Mouse (Mus musculus): ENCODE data around the gene Gpr12. TPM values are rescaled to one million over a fixed set of nuclear protein-coding genes. Genes with fewer than 3 reads are reported as not detected.
A peak's percentile ranks its signal among the peaks of the same experiment; 100 is the strongest.
"Not testable (repeated sequence)": the region's sequence is repeated elsewhere in the genome, so short reads cannot be mapped to it uniquely, and the experiment has no call there.

The Gpr12 gene
- total RNA-seq (2015), result not detected in 2 replicates
- not detected in 2 replicates for total RNA-seq (2017)

DNA sequence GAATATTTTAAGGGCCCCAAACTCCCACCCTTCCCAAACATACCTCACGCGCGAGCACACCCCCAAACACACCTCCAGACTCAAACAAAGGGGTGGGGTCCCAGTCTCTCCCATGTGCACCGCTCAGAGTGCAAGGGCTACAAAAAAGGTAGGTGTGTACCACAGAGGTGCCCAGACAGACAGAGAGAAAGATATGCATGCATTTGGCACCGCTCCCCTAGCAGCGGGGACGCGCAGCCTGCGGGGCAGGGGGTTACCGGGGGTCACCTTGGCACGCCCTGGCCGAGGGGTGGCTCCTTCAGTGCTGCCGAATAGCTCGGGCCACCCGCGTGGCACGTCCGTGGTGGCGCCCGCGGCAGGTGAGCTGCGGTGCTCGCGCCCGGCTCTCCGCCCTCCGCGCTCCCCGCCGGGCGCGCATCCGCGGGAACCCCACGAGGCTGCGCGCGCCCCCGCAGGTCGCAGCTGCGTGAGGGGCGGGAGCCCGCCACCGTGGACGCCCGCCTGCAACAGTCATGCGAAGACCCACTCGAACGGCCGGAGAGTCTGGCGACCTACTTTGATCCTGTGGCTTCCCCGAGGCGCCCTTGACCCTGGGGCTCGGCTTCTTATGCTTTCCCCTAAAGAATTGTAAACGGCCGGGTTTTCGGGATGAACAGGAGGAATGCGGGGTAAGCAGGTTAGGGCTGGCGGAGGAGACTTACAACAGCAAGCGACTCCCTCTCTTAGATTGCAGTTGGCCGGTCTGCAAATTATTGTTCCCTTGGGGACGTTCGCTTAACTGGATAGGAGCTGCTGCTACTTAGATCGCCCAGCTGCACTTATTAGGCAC, at the start of gene Gpr12:
Gene Gpr12 (minus strand): TSS at position 762 of the 829 bp plus-strand sequence.
- ATAC-seq (replicated peaks; ENCODE audit: poor library complexity), result 0 out of 2 replicates have a peak, but pooled peaks have one; percentile 17

DNA sequence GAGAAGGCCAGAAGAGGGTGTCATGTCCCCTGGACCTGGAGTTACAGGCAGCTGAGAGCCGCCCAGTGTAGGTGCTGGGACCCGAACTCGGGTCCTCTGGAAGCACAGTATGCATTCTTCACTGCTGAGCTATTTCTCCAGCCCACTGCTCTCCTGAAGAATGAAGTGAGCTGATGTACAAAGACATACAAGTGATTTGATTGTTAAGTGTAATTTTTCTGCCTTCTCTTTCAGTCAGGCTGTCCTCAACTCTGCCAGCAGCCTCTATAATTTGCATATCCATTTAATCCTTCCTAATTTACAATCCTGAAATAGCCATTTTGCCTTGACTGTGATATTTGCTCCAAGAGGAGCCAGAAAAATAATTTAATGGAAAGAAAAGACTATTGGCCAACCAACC, 46.6 kb upstream of the Gpr12 start:
- no peak for ATAC-seq (replicated peaks; ENCODE audit: poor library complexity)

DNA sequence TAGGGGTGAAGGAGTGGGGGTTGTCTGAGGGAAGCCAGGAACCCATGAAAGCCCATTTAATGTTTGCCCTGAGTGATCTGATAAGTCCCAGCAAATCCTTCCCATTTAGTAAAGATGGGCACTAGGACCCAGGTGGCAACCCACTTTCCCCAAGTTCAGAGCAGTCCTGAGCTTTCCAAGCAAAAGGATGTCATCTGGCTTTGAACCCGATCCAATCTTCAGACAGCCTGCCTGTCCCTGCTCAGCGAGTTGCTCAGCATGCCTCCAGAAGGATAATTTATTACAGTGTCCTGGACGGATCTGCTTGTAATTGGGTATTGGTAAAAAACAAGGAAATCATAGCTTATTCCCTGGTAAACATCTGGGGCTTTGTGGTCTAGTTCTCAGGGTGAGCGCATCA, 45.9 kb upstream of the Gpr12 start:
- ATAC-seq (replicated peaks; ENCODE audit: poor library complexity), result no peak

- 0 out of 2 replicates have a peak, but pooled peaks have one; percentile 17 for ATAC-seq (replicated peaks; ENCODE audit: poor library complexity)
These were observed 44.6 kb upstream of the Gpr12 start for GRCm38 (mm10) chr5:146629636-146630035.

- no peak for ATAC-seq (replicated peaks; ENCODE audit: poor library complexity)
These were observed 43.8 kb upstream of the Gpr12 start for GRCm38 (mm10) chr5:146628804-146629203.

- ATAC-seq (replicated peaks; ENCODE audit: poor library complexity), result no peak
These were observed 42.9 kb upstream of the Gpr12 start for GRCm38 (mm10) chr5:146627901-146628300.

DNA sequence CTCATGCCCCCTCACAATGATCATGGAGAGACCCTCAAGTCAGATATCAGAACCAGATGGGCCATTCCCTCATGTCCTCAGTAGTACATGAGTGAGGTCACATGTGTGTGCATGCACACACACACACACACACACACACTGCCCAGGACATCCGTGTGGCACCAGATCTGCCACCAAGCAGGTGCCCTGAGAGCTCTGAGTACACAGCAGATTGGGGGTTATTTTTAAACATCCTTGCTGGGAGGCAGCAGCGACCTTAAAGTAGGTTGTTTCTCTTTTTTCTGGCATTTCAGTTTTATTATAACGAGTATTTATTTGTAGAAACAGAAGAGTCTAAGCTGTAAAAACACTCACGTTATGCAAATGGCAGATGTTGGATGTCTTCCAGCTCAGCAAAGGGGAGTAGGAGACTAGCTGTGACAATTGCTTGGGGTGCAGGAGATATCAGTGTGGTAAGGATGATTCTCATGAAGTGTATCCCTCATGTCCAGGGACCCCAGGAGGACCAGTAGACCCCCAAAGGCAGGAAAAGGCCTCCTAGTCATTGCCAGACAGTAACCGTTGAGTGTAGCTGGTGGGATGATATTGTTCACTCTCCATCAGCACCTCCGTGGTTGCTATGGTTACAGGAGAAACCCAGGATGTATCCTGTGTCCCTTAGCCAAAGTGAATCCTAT, 40.7 kb upstream of the Gpr12 start:
- ATAC-seq (replicated peaks; ENCODE audit: poor library complexity), result no peak

GRCm38 (mm10) chr5:146611830-146612229, 26.8 kb upstream of the Gpr12 start:
- no peak for ATAC-seq (replicated peaks; ENCODE audit: poor library complexity)

DNA sequence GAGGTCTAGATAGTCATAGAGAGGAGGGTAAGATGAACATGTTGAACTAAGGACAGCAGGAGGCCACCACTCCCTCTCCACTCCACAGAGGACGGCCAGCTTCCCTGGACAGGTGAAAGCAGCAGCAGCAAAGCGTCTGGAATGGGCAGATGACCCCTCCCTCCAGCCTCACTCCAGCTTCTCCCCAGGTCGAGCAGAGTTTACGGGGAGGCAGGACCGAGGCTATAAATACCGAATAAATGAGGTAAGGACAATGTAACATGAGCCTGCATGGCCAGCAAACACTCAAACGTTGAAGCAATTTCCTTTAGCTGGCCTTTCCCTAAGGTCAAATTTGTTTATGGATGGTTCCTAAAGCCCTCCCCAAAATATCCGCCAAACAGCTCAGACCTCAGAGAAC, 26.0 kb upstream of the Gpr12 start:
- ATAC-seq (replicated peaks; ENCODE audit: poor library complexity), result no peak

GRCm38 (mm10) chr5:146609646-146610045, 24.6 kb upstream of the Gpr12 start:
- ATAC-seq (replicated peaks; ENCODE audit: poor library complexity), result no peak

- ATAC-seq (replicated peaks; ENCODE audit: poor library complexity), result no peak
These were observed 22.8 kb upstream of the Gpr12 start for GRCm38 (mm10) chr5:146607816-146608215.

DNA sequence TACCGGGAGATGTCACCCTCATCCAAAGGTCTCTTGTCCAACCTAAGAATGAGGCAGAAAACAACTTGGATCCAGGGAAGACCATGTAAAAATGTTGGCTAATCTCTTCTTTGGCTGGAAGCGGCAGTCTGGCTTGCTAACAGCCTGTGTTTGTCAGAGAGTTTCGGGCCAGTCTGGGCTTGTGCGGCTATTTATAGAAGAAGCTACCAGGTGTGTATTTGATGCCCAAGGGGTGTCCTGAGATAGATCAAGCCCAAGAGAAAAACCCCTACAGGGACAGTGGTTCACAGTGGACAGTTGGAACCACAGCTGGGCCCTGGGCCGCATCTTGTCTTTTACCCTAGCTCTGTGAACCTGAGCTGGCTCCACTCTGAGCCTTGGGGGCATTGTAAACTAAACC, 21.9 kb upstream of the Gpr12 start:
- no peak for ATAC-seq (replicated peaks; ENCODE audit: poor library complexity)

DNA sequence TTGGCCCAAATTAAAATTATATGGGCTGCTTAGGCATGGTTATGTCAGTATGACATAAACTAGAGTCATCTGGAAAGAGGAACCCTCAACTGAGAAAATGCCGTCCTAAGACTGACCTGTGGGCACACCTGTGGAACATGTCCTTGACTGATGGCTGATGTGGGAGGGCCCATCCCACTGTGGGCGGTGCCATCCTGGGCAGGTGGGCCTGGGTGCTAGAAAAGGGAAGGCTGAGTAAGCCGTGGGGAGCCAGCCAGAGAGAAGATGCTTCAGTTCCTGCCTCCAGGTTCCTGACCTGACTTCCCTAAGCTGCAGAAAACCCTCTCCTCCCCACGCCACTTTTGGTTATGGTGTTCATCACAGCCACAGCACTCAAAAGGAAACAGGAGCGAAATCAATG, 21.2 kb upstream of the Gpr12 start:
- no peak for ATAC-seq (replicated peaks; ENCODE audit: poor library complexity)

DNA sequence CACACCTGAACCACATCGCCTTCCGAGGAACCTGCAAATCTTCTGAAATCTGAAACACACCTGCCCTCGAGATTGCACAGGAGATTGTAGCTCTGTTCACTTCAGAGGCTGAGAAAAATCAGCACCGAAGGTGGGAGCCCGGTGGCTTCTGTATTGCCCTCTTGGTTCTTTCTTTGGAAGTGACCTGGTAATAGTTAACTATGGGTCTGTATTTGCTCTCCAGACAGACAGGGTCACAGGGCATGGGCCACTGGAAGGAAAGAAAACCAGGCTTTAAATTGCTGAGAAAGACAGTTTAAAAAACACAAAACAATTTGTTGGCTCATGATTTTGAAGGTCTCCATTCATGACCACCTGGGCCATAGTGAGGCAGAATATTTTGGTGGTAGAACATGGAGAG, 14.9 kb upstream of the Gpr12 start:
- ATAC-seq (replicated peaks; ENCODE audit: poor library complexity), result no peak

GRCm38 (mm10) chr5:146599216-146599615, 14.2 kb upstream of the Gpr12 start:
- not testable (repeated sequence) for ATAC-seq (replicated peaks; ENCODE audit: poor library complexity)

DNA sequence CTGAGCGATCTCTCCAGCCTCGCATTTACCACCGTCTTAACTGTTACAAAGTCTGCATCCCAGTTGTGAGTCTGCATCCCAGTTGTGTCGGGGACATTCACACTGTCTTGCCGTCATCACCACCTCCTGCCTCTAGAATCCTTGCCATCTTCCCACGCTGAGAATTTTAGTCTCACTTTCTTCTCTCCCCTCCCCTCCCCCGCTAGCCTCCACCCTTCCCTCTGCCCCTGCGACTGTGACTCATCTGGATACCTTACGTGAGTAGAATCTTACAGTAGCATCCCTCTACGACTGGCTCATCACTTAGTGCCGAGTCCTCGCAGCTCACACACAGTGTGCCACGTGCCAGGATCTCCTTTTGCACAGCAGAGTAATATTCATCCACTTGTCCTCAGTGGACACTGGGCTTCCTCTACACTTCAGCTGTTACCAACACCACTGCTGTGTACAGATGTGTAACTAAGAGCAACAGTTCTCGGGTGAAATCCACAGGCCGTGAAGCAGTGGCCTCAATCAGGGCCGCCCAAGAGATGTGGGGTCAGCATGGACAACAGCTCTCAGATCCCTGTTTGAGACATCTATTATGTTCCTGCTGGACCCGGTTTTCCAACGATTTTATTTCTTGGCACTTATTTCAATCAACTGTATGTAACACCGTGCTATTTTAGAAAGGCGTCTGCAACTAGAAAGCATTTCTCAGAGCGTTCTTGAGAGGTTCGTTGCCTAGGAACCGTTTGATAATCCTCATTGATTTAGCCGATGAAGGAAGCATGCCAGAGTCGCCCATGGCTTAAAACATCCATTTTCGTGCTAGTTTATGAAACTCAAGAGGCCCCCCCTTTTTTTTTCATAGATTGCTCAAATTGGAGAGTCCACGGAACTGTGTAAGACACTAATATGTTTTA, 13.4 kb upstream of the Gpr12 start:
- no peak for ATAC-seq (replicated peaks; ENCODE audit: poor library complexity)

DNA sequence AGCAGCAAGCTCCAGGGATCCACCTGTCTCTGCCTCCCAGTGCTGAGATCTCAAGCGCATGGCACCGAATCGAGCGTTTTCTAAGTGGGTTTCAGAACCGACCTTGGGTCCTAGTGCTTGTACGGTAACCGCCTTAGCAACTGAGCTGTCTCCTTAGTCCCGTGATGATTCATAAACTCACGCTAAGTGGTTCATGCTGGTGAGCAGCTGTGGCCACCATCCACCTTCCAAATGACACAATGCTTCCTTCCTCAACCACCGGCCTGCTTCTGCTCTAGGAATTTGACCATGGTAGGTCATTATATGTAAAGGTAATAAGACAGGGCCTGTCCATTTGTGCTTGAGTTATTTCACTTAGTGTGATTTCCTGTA, 12.4 kb upstream of the Gpr12 start:
- ATAC-seq (replicated peaks; ENCODE audit: poor library complexity), result peak; percentile 71

DNA sequence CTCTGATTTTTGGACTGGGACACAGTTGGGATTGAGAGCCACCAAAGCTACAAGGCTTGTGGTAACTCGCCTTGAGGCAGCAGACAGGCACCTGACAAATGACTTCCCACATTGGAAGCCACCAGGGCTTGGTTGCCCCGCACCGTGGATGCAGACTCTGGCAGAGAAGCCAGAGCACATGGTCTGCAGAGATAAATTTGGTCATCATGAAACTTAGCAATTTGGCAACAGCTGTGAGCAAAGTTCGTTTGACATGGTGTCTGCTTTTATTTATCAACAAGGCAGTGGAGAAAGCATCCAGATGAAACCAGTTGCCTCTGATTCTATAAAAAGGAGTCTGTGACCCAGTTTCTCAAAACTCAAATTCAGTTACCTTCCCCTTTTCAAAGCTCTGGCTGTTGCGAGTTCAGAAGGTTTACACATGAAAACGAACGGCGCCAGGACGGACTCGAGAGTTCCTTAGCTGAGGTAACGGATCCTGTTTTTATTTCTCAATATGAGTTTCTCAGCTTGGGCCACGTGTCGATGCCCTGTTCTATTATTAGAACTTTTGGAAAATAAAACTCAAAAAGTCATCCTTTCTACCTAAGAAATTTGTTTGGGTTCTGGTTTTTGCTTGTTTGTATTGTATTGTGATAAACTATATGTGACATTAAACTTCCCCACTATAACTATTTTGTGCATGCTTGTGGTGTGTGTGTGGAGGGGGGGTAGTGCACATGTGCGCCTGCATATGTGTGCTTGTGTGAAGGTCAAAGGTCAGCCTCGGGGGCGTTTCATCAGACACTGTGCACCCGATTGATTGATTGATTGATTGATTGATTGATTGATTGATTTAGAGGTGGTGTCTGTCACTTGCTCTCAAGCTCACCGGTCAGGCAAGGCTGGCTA, 11.8 kb upstream of the Gpr12 start:
- peak; percentile 64 for ATAC-seq (replicated peaks; ENCODE audit: poor library complexity)

DNA sequence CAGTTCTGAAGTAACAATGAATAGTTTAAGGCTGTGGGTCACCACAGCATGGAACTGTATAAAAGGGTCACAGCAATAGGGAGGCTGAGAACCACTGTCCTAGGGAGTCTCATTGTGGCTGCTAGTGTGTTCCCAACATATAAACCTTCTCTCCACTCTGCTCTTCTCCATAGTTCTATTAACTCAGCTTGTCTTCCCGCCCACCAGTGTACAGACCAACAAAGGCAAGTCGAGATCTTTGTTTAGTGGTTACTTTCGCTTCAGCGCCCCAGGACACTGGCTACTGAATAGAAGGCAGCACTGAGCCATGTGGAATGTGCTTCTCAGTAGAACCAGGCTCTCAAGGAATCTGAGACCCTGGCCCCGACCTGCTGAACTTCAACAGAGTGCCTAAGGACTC, 7.5 kb upstream of the Gpr12 start:
- no peak for ATAC-seq (replicated peaks; ENCODE audit: poor library complexity)

GRCm38 (mm10) chr5:146591636-146592035, 6.6 kb upstream of the Gpr12 start:
- ATAC-seq (replicated peaks; ENCODE audit: poor library complexity), result no peak

Measured in megakaryocyte progenitor cell, adult 5-6 weeks (primary cell).